Mouse (Mus musculus): ENCODE measurements around the gene Padi4. TPM values are rescaled to one million over a fixed set of nuclear protein-coding genes. Genes with fewer than 3 reads are reported as not detected.
A peak's percentile ranks its signal among the peaks of the same experiment; 100 is the strongest.

Gene Padi4
- polyA plus RNA-seq, 1 experiment, result 0.61 TPM

DNA sequence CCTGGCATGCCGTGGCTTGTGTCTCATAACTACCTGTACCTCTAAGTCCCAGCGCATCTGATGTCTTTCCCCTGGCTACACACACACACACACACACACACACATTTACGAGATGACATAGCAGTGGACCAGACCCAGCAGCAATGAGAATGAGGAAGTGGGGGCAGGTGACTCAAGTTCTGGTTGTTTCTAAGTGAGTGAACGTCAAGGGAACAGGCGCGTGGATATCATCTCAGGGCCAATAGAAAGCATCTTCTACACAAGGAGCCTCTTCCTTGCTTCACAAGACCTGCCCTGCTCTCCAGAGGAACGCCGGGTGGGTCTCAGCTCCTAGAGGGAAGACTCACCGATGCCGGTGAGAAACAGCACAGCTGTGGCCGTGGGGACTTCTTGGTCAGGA, 33.4 kb downstream of the Padi4 start:
- Histone ChIP-seq H3K27me3 (ENCODE audit: control insufficient read depth, insufficient read depth, low read length) (no peaks in the 10 kb centered on the region), H3K4me3 (ENCODE audit: control insufficient read depth, low read depth, low read length) (no peak overlapping the region), H3K36me3 (ENCODE audit: control insufficient read depth, insufficient read depth, low read length) (no peaks in the 10 kb centered on the region), H3K27ac (ENCODE audit: control insufficient read depth, insufficient read depth, low read depth, low read length) (no peak overlapping the region), H3K4me1 (ENCODE audit: control insufficient read depth, insufficient read depth, low read length) (no peaks in the 10 kb centered on the region)
- no peak for TF ChIP-seq CTCF (IDR thresholded peaks at IDR 0.05; ENCODE audit: control insufficient read depth, insufficient read depth, insufficient replicate concordance, low read depth, low read length)
- TF ChIP-seq POLR2A (IDR thresholded peaks at IDR 0.05; ENCODE audit: control insufficient read depth, low read depth, low read length), result no peak

DNA sequence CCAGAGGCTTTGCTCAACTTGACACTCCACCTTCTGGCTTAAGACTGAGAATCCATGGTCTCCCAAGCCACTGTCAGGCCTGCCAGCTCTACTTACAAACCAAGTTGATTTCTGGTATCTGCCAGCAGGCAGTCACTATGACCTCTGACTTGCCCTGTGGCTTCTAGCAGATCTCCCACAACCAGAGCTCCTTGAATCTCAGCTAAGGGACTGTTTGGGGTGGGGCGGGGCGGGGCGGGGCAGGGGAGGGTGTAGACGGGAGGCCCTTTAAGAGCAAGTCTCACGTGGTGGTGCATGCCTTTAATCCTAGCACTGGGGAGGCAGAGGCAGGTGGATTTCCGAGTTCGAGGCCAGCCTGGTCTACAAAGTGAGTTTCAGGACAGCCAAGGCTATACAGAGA, 41.2 kb downstream of the Padi4 start:
- Histone ChIP-seq H3K36me3 (ENCODE audit: control insufficient read depth, insufficient read depth, low read length) (no peaks in the 10 kb centered on the region), H3K4me1 (ENCODE audit: control insufficient read depth, insufficient read depth, low read length) (no peaks in the 10 kb centered on the region), H3K27me3 (ENCODE audit: control insufficient read depth, insufficient read depth, low read length) (no peaks in the 10 kb centered on the region), H3K27ac (ENCODE audit: control insufficient read depth, insufficient read depth, low read depth, low read length) (no peak overlapping the region), H3K4me3 (ENCODE audit: control insufficient read depth, low read depth, low read length) (peak overlapping the region; percentile 52)
- TF ChIP-seq CTCF (IDR thresholded peaks at IDR 0.05; ENCODE audit: control insufficient read depth, insufficient read depth, insufficient replicate concordance, low read depth, low read length) (no peak), POLR2A (IDR thresholded peaks at IDR 0.05; ENCODE audit: control insufficient read depth, low read depth, low read length) (no peak)

GRCm38 (mm10) chr4:140731654-140732053, 42.4 kb downstream of the Padi4 start:
- H3K36me3 ChIP-seq (ENCODE audit: control insufficient read depth, insufficient read depth, low read length), result no peaks in the 10 kb centered on the region
- no peaks in the 10 kb centered on the region for H3K4me1 ChIP-seq (ENCODE audit: control insufficient read depth, insufficient read depth, low read length)
- no peak overlapping the region for H3K27ac ChIP-seq (ENCODE audit: control insufficient read depth, insufficient read depth, low read depth, low read length)
- no peak overlapping the region for H3K4me3 ChIP-seq (ENCODE audit: control insufficient read depth, low read depth, low read length)
- no peaks in the 10 kb centered on the region for H3K27me3 ChIP-seq (ENCODE audit: control insufficient read depth, insufficient read depth, low read length)
- TF ChIP-seq POLR2A (IDR thresholded peaks at IDR 0.05; ENCODE audit: control insufficient read depth, low read depth, low read length) (no peak), CTCF (IDR thresholded peaks at IDR 0.05; ENCODE audit: control insufficient read depth, insufficient read depth, insufficient replicate concordance, low read depth, low read length) (peak; percentile 63; the same call in 1 of the 2 replicates)

DNA sequence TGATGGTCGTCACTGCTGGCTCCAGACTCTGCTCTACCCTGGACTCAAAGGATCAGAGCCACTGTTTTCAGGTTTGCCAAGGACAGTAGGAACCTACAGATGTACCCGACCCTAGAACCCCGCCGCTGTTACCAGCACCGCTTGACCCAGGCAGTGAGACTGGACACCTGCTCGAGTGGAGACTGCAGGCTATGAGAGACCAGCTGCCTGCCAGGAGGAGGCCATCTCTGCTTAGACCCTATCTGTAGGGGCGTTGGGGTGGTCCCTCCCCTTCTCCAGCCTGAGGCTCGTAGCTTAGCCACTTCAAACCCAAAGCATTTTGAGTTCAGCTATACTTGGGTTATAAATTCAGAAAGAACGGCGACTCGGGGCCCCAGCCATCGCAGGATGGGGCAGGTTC, 47.1 kb downstream of the Padi4 start:
- TF ChIP-seq POLR2A (IDR thresholded peaks at IDR 0.05; ENCODE audit: control insufficient read depth, low read depth, low read length) (no peak), CTCF (IDR thresholded peaks at IDR 0.05; ENCODE audit: control insufficient read depth, insufficient read depth, insufficient replicate concordance, low read depth, low read length) (no peak)
- H3K4me1 ChIP-seq (ENCODE audit: control insufficient read depth, insufficient read depth, low read length), result no peaks in the 10 kb centered on the region
- H3K27ac ChIP-seq (ENCODE audit: control insufficient read depth, insufficient read depth, low read depth, low read length), result no peak overlapping the region
- no peaks in the 10 kb centered on the region for H3K36me3 ChIP-seq (ENCODE audit: control insufficient read depth, insufficient read depth, low read length)
- H3K27me3 ChIP-seq (ENCODE audit: control insufficient read depth, insufficient read depth, low read length), result no peaks in the 10 kb centered on the region
- no peak overlapping the region for H3K4me3 ChIP-seq (ENCODE audit: control insufficient read depth, low read depth, low read length)

DNA sequence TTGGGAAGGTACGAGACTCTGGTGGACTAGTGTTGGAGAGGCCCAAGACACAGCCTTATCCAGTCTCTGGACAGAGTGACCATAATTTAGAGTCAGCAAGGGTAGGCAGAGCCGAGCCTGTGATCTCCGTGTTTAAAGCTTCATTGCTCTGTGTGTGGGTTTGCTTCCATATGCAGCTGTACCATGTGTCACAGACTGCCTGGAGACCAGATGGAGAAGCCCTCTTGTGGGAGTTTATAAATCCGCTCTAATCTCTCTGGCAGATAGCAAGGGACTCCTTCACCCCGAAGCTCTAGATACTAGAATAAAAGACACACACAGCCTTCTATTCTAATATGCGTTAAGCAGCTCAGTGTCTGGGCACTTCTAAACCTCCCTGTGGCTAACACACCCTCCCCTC, 49.3 kb downstream of the Padi4 start:
- Histone ChIP-seq H3K4me3 (ENCODE audit: control insufficient read depth, low read depth, low read length) (no peak overlapping the region), H3K27me3 (ENCODE audit: control insufficient read depth, insufficient read depth, low read length) (no peaks in the 10 kb centered on the region), H3K27ac (ENCODE audit: control insufficient read depth, insufficient read depth, low read depth, low read length) (no peak overlapping the region), H3K36me3 (ENCODE audit: control insufficient read depth, insufficient read depth, low read length) (peaks cover 1% of the 10 kb centered on the region), H3K4me1 (ENCODE audit: control insufficient read depth, insufficient read depth, low read length) (no peaks in the 10 kb centered on the region)
- no peak for TF ChIP-seq POLR2A (IDR thresholded peaks at IDR 0.05; ENCODE audit: control insufficient read depth, low read depth, low read length)
- no peak for TF ChIP-seq CTCF (IDR thresholded peaks at IDR 0.05; ENCODE audit: control insufficient read depth, insufficient read depth, insufficient replicate concordance, low read depth, low read length)

DNA sequence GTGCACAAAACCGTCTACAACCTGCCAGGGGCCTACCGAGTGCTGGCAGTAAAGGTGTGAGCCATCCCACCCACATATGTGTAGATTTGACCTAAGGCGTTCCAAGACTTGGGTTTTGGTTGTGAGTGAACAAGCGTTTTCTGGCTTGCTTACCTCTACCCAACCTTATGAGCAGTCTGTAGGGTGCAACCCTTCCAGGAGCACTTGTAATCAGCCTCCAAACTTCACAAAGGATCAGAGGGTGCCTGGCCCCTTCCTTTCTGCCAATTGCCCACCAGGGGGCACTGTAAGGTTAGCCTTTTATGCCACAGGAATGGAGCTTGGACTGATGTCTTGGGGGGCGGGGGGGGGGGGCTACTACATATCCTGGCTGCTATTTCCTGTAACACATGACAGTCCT, 50.2 kb downstream of the Padi4 start:
- Histone ChIP-seq H3K4me3 (ENCODE audit: control insufficient read depth, low read depth, low read length) (no peak overlapping the region), H3K27ac (ENCODE audit: control insufficient read depth, insufficient read depth, low read depth, low read length) (no peak overlapping the region), H3K27me3 (ENCODE audit: control insufficient read depth, insufficient read depth, low read length) (no peaks in the 10 kb centered on the region), H3K36me3 (ENCODE audit: control insufficient read depth, insufficient read depth, low read length) (peaks cover 1% of the 10 kb centered on the region), H3K4me1 (ENCODE audit: control insufficient read depth, insufficient read depth, low read length) (no peaks in the 10 kb centered on the region)
- TF ChIP-seq POLR2A (IDR thresholded peaks at IDR 0.05; ENCODE audit: control insufficient read depth, low read depth, low read length), result no peak
- peak; percentile 47; the same call in 1 of the 2 replicates for TF ChIP-seq CTCF (IDR thresholded peaks at IDR 0.05; ENCODE audit: control insufficient read depth, insufficient read depth, insufficient replicate concordance, low read depth, low read length)

DNA sequence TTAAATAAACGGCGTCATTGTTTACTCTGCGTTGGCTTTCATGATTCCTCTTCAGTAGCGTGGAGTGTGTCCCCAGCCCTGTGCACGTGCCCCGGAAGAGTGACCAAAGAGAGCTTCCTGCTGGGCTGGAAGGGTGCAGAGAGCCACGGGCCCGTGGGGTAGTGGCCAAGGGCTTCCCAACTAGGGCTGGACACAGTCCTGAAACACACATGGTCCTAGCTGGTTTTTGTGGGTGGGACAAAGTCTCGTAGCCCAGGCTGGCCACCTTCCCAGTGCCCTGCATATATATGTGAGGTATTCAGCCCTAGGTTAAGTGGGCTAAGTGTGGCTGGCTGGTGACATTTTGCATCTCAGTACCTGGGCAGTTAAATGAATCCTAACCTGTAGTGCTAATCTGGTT, 50.8 kb downstream of the Padi4 start:
- TF ChIP-seq CTCF (IDR thresholded peaks at IDR 0.05; ENCODE audit: control insufficient read depth, insufficient read depth, insufficient replicate concordance, low read depth, low read length) (no peak), POLR2A (IDR thresholded peaks at IDR 0.05; ENCODE audit: control insufficient read depth, low read depth, low read length) (no peak)
- Histone ChIP-seq H3K27ac (ENCODE audit: control insufficient read depth, insufficient read depth, low read depth, low read length) (no peak overlapping the region), H3K4me3 (ENCODE audit: control insufficient read depth, low read depth, low read length) (no peak overlapping the region), H3K36me3 (ENCODE audit: control insufficient read depth, insufficient read depth, low read length) (peaks cover 1% of the 10 kb centered on the region), H3K27me3 (ENCODE audit: control insufficient read depth, insufficient read depth, low read length) (no peaks in the 10 kb centered on the region), H3K4me1 (ENCODE audit: control insufficient read depth, insufficient read depth, low read length) (no peaks in the 10 kb centered on the region)

DNA sequence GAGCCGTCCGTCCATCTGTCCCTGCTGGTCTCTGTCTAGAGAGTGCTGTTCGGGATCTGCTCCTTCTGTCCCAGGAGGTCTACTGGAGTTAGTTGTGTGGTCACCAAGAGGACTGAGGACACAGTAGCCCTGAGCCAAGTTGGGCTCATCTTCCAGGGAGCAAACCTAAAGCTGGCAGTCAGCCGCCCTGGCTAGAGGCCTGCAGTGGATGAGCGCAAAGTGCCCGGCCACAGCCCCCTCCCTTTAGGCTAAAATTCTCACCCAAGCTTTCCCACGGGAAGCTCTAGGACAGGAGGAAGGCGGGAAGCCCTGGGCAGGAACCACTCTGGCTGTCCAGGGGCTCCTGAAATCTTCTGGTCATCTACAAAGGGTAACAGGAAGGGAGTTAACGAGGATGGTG, 51.3 kb downstream of the Padi4 start:
- Histone ChIP-seq H3K4me1 (ENCODE audit: control insufficient read depth, insufficient read depth, low read length) (no peaks in the 10 kb centered on the region), H3K27ac (ENCODE audit: control insufficient read depth, insufficient read depth, low read depth, low read length) (no peak overlapping the region), H3K27me3 (ENCODE audit: control insufficient read depth, insufficient read depth, low read length) (no peaks in the 10 kb centered on the region), H3K4me3 (ENCODE audit: control insufficient read depth, low read depth, low read length) (no peak overlapping the region), H3K36me3 (ENCODE audit: control insufficient read depth, insufficient read depth, low read length) (peaks cover 1% of the 10 kb centered on the region)
- TF ChIP-seq POLR2A (IDR thresholded peaks at IDR 0.05; ENCODE audit: control insufficient read depth, low read depth, low read length) (no peak), CTCF (IDR thresholded peaks at IDR 0.05; ENCODE audit: control insufficient read depth, insufficient read depth, insufficient replicate concordance, low read depth, low read length) (no peak)

Data from testis, adult 2 months (tissue).